Mouse (Mus musculus): ENCODE data around the gene Kcna6. TPM values are rescaled to one million over a fixed set of nuclear protein-coding genes. Genes with fewer than 3 reads are reported as not detected.

Gene Kcna6
- polyA plus RNA-seq (2015; fragmentation: Nextera tagmentation; extraction: Ambion mirVana) = 0.10 and 0.17 TPM in 2 replicates

DNA sequence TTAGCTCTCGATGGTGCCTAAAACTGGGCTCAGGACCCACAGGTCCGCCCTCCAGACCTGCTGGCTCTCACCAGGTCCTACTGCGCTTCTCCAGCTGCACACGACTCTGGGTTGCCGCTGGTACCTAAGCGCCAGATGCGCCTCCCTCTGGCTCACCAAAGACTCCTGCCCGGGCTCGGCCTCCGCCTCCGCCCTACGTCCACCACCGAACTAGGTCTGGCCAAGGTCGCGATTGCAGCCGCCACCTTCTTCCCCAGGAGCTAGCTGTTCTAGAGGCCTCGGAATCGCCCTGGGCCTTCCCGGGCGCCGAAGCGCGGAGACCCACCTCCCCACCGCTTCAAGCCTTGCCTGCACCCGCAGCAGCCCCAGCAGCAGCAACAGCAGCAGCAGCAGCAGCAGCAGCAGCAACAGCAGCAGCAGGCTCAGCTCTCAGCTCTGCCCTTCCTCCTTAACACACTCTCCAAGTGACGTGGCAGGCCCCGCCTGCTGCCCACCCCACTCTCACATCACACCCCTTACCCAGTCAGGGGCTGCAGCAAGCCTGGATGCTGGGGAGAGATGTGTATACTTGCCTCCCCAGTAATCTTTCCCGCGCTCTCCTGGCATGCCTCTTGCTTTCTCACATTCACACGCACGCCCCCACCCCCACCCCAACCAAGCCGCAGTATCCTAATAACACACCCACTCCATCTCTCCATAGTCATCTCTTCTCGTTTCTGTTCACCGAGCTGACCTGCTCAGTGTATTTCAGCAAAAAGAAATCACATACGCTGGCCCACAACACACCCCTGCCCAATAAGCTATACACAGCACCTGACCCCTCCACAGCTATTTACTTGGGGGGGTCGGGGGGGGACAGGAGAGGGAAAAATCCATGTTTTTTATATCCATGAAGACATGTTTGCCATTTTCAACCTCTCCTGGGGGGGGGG, at the start of gene Kcna6:
TSS of gene Kcna6 (minus strand) at position 464 of the 932 bp plus-strand sequence.
- DNase-seq = no peak
- WGBS (ENCODE audit: insufficient replicate concordance) = 4% methylated on average over 36 of the region's 36 CpGs
- Histone ChIP-seq H3K9ac (no peak within 1 kb of the TSS), H3K4me1 (replicated peaks) (no peaks in the 10 kb centered on the region), H3K4me3 (replicated peaks) (peak within 1 kb of the TSS; percentile 30), H3K27ac (no peak within 1 kb of the TSS), H3K27me3 (peaks cover 48% of the 10 kb centered on the region), H3K4me2 (peak within 1 kb of the TSS; percentile 53), H3K36me3 (no peaks in the 10 kb centered on the region), H3K9me3 (replicated peaks) (no peaks in the 10 kb centered on the region)
- ATAC-seq (ENCODE audit: low read depth) = no peak

DNA sequence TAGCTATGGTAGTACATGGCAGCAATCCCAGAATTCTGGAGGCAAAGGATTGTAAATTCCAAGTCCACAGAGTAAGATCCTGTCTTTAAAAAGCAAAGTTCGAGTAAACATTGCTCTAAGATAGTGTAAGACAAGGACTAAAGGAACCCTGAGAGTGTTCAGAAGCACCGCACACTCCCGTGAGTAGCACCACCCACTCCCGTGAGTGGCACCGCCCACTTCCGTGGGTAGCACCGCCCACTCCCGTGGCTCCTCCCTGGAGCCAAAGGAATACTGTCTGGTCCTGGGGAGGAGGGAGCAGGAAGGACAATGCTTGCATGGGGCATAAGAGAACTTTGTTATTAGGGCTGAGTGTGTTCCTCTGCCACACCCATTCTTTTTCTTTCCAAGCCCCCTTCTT, 48.4 kb upstream of the Kcna6 start:
- no peaks in the 10 kb centered on the region for H3K27me3 ChIP-seq
- H3K9ac ChIP-seq = no peak overlapping the region
- no peaks in the 10 kb centered on the region for H3K9me3 ChIP-seq (replicated peaks)
- 59% methylated on average over 8 of the region's 8 CpGs for WGBS (ENCODE audit: insufficient replicate concordance)
- no peak for ATAC-seq (ENCODE audit: low read depth)
- no peak overlapping the region for H3K27ac ChIP-seq
- DNase-seq = no peak
- no peak overlapping the region for H3K4me3 ChIP-seq (replicated peaks)
- no peaks in the 10 kb centered on the region for H3K4me1 ChIP-seq (replicated peaks)
- no peaks in the 10 kb centered on the region for H3K36me3 ChIP-seq
- no peak overlapping the region for H3K4me2 ChIP-seq

- Histone ChIP-seq H3K9me3 (replicated peaks) (no peaks in the 10 kb centered on the region), H3K4me2 (no peak overlapping the region), H3K36me3 (no peaks in the 10 kb centered on the region), H3K27me3 (no peaks in the 10 kb centered on the region), H3K4me1 (replicated peaks) (no peaks in the 10 kb centered on the region), H3K9ac (no peak overlapping the region), H3K4me3 (replicated peaks) (no peak overlapping the region), H3K27ac (no peak overlapping the region)
- ATAC-seq (ENCODE audit: low read depth) (no peak), DNase-seq (no peak)
- 54% methylated on average over 5 of the region's 5 CpGs for WGBS (ENCODE audit: insufficient replicate concordance)
These were observed 43.7 kb upstream of the Kcna6 start for GRCm38 (mm10) chr6:126784206-126784605.

DNA sequence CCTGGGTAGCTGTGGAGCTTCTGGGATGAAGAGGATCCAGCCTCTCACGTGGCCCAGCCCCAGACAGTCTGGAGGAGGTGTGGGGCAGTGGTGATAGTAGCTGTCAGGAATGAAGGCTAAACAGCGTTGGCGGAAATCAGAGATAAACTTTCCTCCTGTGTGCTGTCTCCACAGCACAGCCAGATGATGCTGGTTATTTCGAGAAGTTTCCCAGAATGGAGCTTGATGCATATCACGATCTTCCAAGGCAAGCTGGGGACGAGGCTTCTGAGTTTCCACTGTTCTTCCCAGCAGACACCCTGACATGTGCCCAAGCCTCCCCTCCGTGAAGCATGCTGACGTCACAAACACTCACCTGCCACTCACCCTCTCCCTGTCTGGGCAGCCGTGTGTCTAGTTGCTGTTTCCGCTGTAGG, 43.2 kb upstream of the Kcna6 start:
- WGBS (ENCODE audit: insufficient replicate concordance) = 47% methylated on average over 10 of the region's 10 CpGs
- Histone ChIP-seq H3K27me3 (no peaks in the 10 kb centered on the region), H3K27ac (no peak overlapping the region), H3K9ac (no peak overlapping the region), H3K4me3 (replicated peaks) (no peak overlapping the region), H3K4me2 (no peak overlapping the region), H3K36me3 (no peaks in the 10 kb centered on the region), H3K4me1 (replicated peaks) (no peaks in the 10 kb centered on the region), H3K9me3 (replicated peaks) (no peaks in the 10 kb centered on the region)
- no peak for ATAC-seq (ENCODE audit: low read depth)
- no peak for DNase-seq

DNA sequence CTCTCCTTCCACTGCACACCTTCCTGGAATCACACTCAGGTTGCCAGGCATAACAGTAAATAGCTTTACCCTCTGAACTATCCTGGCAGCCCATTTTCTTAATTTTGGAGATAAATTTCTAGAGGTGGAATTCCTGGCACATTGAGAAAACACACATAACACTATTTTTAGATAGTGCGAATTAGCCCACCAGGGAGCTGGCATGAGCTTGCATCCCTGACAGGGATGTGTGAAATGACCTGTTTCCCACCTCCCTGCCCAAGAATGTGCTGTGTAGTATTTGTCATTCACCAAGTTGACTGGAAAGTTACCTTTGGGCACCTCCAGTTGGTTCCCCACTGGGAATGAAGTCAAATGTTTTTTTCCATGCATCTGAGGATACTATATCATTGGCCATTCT, 42.6 kb upstream of the Kcna6 start:
- DNase-seq (no peak), ATAC-seq (ENCODE audit: low read depth) (no peak)
- Histone ChIP-seq H3K4me2 (no peak overlapping the region), H3K4me3 (replicated peaks) (no peak overlapping the region), H3K9ac (no peak overlapping the region), H3K27me3 (no peaks in the 10 kb centered on the region), H3K36me3 (no peaks in the 10 kb centered on the region), H3K27ac (no peak overlapping the region), H3K4me1 (replicated peaks) (no peaks in the 10 kb centered on the region), H3K9me3 (replicated peaks) (no peaks in the 10 kb centered on the region)
- WGBS (ENCODE audit: insufficient replicate concordance) = 66% methylated on average over 1 of the region's 1 CpGs

GRCm38 (mm10) chr6:126777889-126778288, 37.4 kb upstream of the Kcna6 start:
- Histone ChIP-seq H3K36me3 (no peaks in the 10 kb centered on the region), H3K9me3 (replicated peaks) (no peaks in the 10 kb centered on the region), H3K4me2 (no peak overlapping the region), H3K27ac (no peak overlapping the region), H3K4me3 (replicated peaks) (no peak overlapping the region), H3K27me3 (no peaks in the 10 kb centered on the region), H3K9ac (no peak overlapping the region), H3K4me1 (replicated peaks) (no peaks in the 10 kb centered on the region)
- WGBS (ENCODE audit: insufficient replicate concordance) = 64% methylated on average over 6 of the region's 6 CpGs
- ATAC-seq (ENCODE audit: low read depth) (no peak), DNase-seq (no peak)

DNA sequence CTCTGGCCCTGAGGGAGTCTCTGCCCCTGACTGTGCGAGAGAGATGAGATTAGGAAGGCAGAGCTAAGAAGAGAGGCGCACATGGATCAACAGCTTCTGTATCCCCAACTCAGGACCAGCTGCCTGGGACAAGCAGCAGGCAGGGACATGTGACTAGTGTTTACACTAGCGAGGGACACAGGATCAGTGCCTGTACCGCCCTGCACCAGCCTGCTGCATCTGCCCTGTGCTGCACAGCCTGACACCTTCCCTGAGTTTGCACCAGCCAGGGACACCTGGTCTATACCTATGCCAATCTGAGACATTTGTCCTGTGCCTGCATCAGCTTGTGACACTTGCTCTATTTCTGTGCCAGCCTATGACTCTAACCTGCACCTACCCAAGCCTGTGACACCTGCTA, 33.4 kb upstream of the Kcna6 start:
- H3K4me2 ChIP-seq = no peak overlapping the region
- 55% methylated on average over 4 of the region's 4 CpGs for WGBS (ENCODE audit: insufficient replicate concordance)
- H3K4me3 ChIP-seq (replicated peaks) = no peak overlapping the region
- DNase-seq (no peak), ATAC-seq (ENCODE audit: low read depth) (no peak)
- no peaks in the 10 kb centered on the region for H3K36me3 ChIP-seq
- H3K9me3 ChIP-seq (replicated peaks) = no peaks in the 10 kb centered on the region
- no peak overlapping the region for H3K27ac ChIP-seq
- no peaks in the 10 kb centered on the region for H3K27me3 ChIP-seq
- H3K4me1 ChIP-seq (replicated peaks) = no peaks in the 10 kb centered on the region
- H3K9ac ChIP-seq = no peak overlapping the region

DNA sequence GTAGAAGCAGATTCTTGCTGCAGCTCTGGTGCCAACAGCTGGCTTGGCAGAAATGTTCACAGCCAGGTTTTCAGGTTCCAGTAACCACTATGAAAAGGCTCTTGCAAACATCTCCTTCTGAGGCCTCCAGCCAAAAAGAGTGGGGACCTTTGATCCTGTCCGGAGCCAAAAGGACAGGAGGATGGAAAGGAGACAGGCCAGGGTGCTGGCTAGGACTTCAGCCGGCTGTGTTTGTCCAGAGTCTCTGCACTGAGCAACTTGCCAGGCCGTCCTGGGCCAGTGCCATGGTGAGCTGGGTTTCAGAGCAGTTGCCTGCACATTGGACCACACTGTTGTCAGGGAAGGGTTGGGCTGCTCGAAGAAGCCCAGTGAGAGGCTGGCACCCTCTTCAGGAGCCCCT, 31.9 kb upstream of the Kcna6 start:
- Histone ChIP-seq H3K4me1 (replicated peaks) (no peaks in the 10 kb centered on the region), H3K27me3 (no peaks in the 10 kb centered on the region), H3K36me3 (no peaks in the 10 kb centered on the region), H3K27ac (no peak overlapping the region), H3K9me3 (replicated peaks) (no peaks in the 10 kb centered on the region), H3K4me3 (replicated peaks) (no peak overlapping the region), H3K4me2 (no peak overlapping the region), H3K9ac (no peak overlapping the region)
- DNase-seq = no peak
- WGBS (ENCODE audit: insufficient replicate concordance) = 42% methylated on average over 4 of the region's 4 CpGs
- no peak for ATAC-seq (ENCODE audit: low read depth)

GRCm38 (mm10) chr6:126770146-126770731, 29.8 kb upstream of the Kcna6 start:
- Histone ChIP-seq H3K4me3 (replicated peaks) (no peak overlapping the region), H3K4me1 (replicated peaks) (no peaks in the 10 kb centered on the region), H3K4me2 (no peak overlapping the region), H3K27me3 (no peaks in the 10 kb centered on the region), H3K27ac (no peak overlapping the region), H3K9me3 (replicated peaks) (no peaks in the 10 kb centered on the region), H3K36me3 (no peaks in the 10 kb centered on the region), H3K9ac (no peak overlapping the region)
- DNase-seq = no peak
- no peak for ATAC-seq (ENCODE audit: low read depth)
- 75% methylated on average over 12 of the region's 12 CpGs for WGBS (ENCODE audit: insufficient replicate concordance)

- no peaks in the 10 kb centered on the region for H3K4me1 ChIP-seq (replicated peaks)
- H3K4me2 ChIP-seq = no peak overlapping the region
- no peak for DNase-seq
- H3K36me3 ChIP-seq = no peaks in the 10 kb centered on the region
- H3K9ac ChIP-seq = no peak overlapping the region
- H3K27ac ChIP-seq = no peak overlapping the region
- 54% methylated on average over 11 of the region's 11 CpGs for WGBS (ENCODE audit: insufficient replicate concordance)
- no peak for ATAC-seq (ENCODE audit: low read depth)
- H3K27me3 ChIP-seq = no peaks in the 10 kb centered on the region
- no peak overlapping the region for H3K4me3 ChIP-seq (replicated peaks)
- no peaks in the 10 kb centered on the region for H3K9me3 ChIP-seq (replicated peaks)
These were observed 28.6 kb upstream of the Kcna6 start for GRCm38 (mm10) chr6:126768957-126769665.

All from liver, embryonic 13.5 days (tissue).